Mouse (Mus musculus) adrenal gland, postnatal 36 days (tissue): ENCODE results near the gene Cacna1e. TPM values are rescaled to one million over a fixed set of nuclear protein-coding genes. Genes with fewer than 3 reads are reported as not detected.

Experiments
- DNase-seq, 2 experiments: peaks; one replicate each; pipeline ENCODE4 v3.0.0; 2021; ENCODE audit warnings: mixed read lengths in 1 of 2
- total RNA-seq, 2 experiments: library from RNA; stranded (reverse); gene quantifications; 2 replicates each; pipeline ENCODE4 v1.2.3; 2021

Cacna1e gene
- total RNA-seq, 2 experiments from 2014 or later = 0.10 to 0.13 TPM

- no peak for DNase-seq
Observed at GRCm38 (mm10) chr1:154707584-154708290, 176.6 kb downstream of the Cacna1e start.

GRCm38 (mm10) chr1:154706974-154707373 lies 177.3 kb downstream of the Cacna1e start:
- DNase-seq = no peak

- peak; percentile 20 to 37 for DNase-seq
Observed at GRCm38 (mm10) chr1:154705882-154706565, 178.3 kb downstream of the Cacna1e start.

GRCm38 (mm10) chr1:154704558-154705185 lies 179.6 kb downstream of the Cacna1e start:
- DNase-seq = no peak

- DNase-seq = no peak
Observed at GRCm38 (mm10) chr1:154702623-154703022, 181.7 kb downstream of the Cacna1e start.

GRCm38 (mm10) chr1:154688876-154689665 lies 195.2 kb downstream of the Cacna1e start:
- DNase-seq = no peak

GRCm38 (mm10) chr1:154686861-154687260 lies 197.4 kb downstream of the Cacna1e start:
- DNase-seq = no peak

- no peak for DNase-seq
Observed at GRCm38 (mm10) chr1:154683477-154684106, 200.7 kb downstream of the Cacna1e start.

GRCm38 (mm10) chr1:154678989-154679388 lies 205.3 kb downstream of the Cacna1e start:
- no peak for DNase-seq

GRCm38 (mm10) chr1:154678151-154678550 lies 206.2 kb downstream of the Cacna1e start:
- DNase-seq = no peak

- DNase-seq = no peak
Observed at GRCm38 (mm10) chr1:154677677-154678076, 206.6 kb downstream of the Cacna1e start.

GRCm38 (mm10) chr1:154663721-154664120 lies 220.6 kb downstream of the Cacna1e start:
- DNase-seq = no peak

GRCm38 (mm10) chr1:154661977-154662376 lies 222.3 kb downstream of the Cacna1e start:
- no peak for DNase-seq

- no peak for DNase-seq
Observed at GRCm38 (mm10) chr1:154661221-154661864, 223.0 kb downstream of the Cacna1e start.

- DNase-seq = no peak
Observed at GRCm38 (mm10) chr1:154657366-154657765, 226.9 kb downstream of the Cacna1e start.

GRCm38 (mm10) chr1:154653951-154654350 lies 230.3 kb downstream of the Cacna1e start:
- no peak for DNase-seq

GRCm38 (mm10) chr1:154646156-154646950 lies 237.9 kb downstream of the Cacna1e start:
- no peak for DNase-seq

- no peak for DNase-seq
Observed at GRCm38 (mm10) chr1:154637821-154638220, 246.5 kb downstream of the Cacna1e start.

GRCm38 (mm10) chr1:154635766-154636165 lies 248.5 kb downstream of the Cacna1e start:
- no peak for DNase-seq

- DNase-seq = no peak
Observed at GRCm38 (mm10) chr1:154632886-154633285, 251.4 kb downstream of the Cacna1e start.
